Mouse (Mus musculus): ENCODE results near the gene Rsph6a. TPM values are rescaled to one million over a fixed set of nuclear protein-coding genes. Genes with fewer than 3 reads are reported as not detected.
A peak's percentile ranks its signal among the peaks of the same experiment; 100 is the strongest.

The Rsph6a gene
- polyA plus RNA-seq, 1 experiment from 2014 or later = not detected

DNA sequence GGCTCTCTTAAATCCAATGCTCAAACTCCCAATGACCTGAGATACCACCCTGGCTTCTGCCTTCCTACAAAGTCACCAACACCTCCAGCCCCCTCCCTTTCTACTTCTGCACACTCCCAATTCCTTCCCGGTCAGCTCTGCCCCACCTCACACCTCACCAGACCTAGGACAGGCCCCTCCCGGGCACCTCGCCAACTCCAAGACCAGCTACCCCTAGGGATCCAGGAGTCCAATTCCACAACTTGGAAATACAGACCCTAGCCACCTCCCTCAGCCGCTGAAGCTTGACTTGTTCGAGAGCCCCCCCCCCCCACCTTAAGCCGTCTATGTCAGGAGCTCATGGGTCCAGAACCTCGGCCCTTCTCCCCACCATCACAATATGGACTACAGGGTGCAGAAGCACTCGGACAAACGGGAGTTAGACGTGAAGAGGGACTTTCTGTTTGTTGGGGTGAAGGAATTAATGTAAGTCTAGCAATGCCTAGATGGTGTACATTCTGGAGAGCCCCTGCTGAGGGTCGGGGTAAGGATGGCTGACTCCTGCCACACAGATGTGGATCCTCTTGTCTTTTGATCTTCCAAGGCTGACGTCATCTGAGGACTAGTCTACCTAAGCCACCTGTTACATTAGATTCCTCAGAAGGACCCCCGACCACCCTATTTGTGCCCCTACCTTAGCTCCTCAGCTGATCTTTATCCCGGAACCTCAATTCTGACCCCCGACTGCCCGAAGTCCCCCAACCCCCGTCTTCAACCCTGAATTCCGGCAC, 32.1 kb upstream of the Rsph6a start:
- Histone ChIP-seq H3K36me3 (replicated peaks) (no peaks in the 10 kb centered on the region), H3K9me3 (no peaks in the 10 kb centered on the region), H3K4me3 (no peak overlapping the region), H3K27me3 (ENCODE audit: poor library complexity, severe bottlenecking) (peaks cover 42% of the 10 kb centered on the region), H3K27ac (no peak overlapping the region), H3K4me1 (peaks cover 29% of the 10 kb centered on the region)
- 71% methylated on average over 18 of the region's 18 CpGs for WGBS
- DNase-seq (ENCODE audit: extremely low spot score, low spot score) = no peak

DNA sequence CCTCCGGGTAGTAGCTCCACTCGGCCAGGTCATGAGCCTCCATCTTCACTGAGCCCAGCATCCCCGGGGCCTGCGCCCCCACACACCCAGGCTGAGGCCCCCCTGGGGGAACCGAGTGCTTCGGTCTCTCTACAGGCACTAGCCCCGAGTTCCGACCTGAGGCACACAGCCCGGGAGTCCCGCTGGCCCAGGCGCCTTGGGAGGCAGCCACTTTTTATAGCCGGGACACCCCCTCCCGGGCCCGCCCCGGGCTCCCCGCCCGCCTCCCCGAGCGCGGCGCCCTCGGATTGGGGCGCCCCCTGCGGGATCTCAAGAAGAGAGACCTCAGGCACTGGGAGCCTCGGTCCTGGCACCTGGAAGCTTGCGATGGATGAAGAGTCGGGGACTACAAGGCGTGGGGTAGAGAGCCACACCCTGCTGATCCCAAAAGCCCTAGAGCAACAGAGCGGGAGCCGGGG, 31.1 kb upstream of the Rsph6a start, which contains the start of gene Foxa3:
Gene Foxa3, minus strand, starts transcription at position 182 of the 458 bp plus-strand sequence.
- WGBS = 6% methylated on average over 30 of the region's 30 CpGs
- Histone ChIP-seq H3K4me3 (peak within 1 kb of the TSS; percentile 85), H3K4me1 (peaks cover 34% of the 10 kb centered on the region), H3K27ac (peak within 1 kb of the TSS; percentile 93), H3K36me3 (replicated peaks) (peaks cover under 1% of the 10 kb centered on the region; the same call in 1 of the 2 replicates), H3K9me3 (no peaks in the 10 kb centered on the region), H3K27me3 (ENCODE audit: poor library complexity, severe bottlenecking) (peaks cover 42% of the 10 kb centered on the region)
- DNase-seq (ENCODE audit: extremely low spot score, low spot score) = no peak

DNA sequence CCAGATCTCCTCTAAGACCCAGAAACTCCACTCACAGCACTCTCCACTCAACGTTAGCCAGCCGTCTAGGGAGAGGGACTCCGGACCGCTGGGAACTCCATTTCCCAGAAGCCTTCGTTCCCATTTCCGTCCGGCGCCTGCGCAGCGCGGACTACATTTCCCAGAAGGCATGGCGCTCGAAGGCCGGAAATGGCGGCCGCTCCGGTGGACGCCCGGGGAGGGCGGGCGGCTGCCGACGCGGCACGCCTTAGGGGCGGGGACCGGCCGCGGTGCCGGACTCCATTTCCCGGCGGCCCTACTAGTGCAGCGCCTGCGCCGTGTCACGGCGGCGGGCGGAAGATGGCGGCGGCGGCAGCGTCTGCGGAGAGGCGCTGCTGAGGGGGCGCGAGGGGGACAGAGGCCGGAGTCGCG, 30.4 kb upstream of the Rsph6a start, which contains the start of gene Sympk:
Gene Sympk, plus strand, starts transcription at position 282 of the 411 bp plus-strand sequence.
- Histone ChIP-seq H3K4me3 (peak within 1 kb of the TSS; percentile 85), H3K27ac (peak within 1 kb of the TSS; percentile 93), H3K27me3 (ENCODE audit: poor library complexity, severe bottlenecking) (peaks cover 42% of the 10 kb centered on the region), H3K9me3 (no peaks in the 10 kb centered on the region), H3K36me3 (replicated peaks) (peaks cover 8% of the 10 kb centered on the region), H3K4me1 (peaks cover 34% of the 10 kb centered on the region)
- WGBS = under 1% methylated on average over 49 of the region's 50 CpGs
- peak; percentile 93 for DNase-seq (ENCODE audit: extremely low spot score, low spot score)

DNA sequence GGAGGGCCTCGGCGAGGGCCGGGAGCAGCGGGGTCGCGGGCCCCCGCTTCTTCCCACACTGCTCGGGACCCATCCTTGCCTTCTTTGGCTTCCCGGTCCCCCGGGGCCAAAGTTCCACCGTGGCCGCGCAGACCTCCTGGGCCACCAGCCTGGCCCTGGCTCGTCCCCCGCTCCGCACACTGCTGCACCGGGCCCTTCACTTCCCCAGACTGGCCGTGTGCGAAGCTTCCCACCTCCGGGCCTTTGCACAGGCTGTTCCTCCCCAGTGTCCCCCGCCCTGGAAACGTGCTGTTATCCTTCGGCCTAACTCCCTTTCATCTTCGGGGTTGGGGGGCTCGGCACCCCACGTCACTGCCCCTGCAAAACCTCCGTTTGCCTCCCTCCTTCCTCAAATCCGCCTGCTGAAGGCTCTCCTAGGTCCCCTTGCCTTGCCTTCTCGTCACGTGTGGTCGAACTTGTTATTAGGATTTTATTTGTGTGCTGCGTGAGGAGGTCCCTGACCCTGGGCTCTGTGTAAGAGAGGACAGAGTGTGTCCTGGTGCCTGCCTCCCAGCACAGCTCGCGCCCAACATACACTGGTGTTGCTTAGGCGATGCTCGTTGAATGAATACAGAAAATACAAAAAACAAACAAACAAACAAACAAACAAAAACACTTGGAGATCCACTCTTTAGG, 29.8 kb upstream of the Rsph6a start:
- H3K4me1 ChIP-seq = peaks cover 34% of the 10 kb centered on the region
- H3K27me3 ChIP-seq (ENCODE audit: poor library complexity, severe bottlenecking) = peaks cover 42% of the 10 kb centered on the region
- peaks cover 14% of the 10 kb centered on the region for H3K36me3 ChIP-seq (replicated peaks)
- no peaks in the 10 kb centered on the region for H3K9me3 ChIP-seq
- peak; percentile 44 for DNase-seq (ENCODE audit: extremely low spot score, low spot score)
- WGBS = 4% methylated on average over 34 of the region's 36 CpGs
- peak overlapping the region; percentile 93 for H3K27ac ChIP-seq
- peak overlapping the region; percentile 85 for H3K4me3 ChIP-seq

GRCm38 (mm10) chr7:19028067-19028466, 26.4 kb upstream of the Rsph6a start:
- Histone ChIP-seq H3K27ac (no peak overlapping the region), H3K27me3 (ENCODE audit: poor library complexity, severe bottlenecking) (peaks cover 9% of the 10 kb centered on the region), H3K36me3 (replicated peaks) (peaks cover 47% of the 10 kb centered on the region), H3K4me1 (peaks cover 38% of the 10 kb centered on the region), H3K4me3 (no peak overlapping the region), H3K9me3 (no peaks in the 10 kb centered on the region)
- DNase-seq (ENCODE audit: extremely low spot score, low spot score) = no peak

DNA sequence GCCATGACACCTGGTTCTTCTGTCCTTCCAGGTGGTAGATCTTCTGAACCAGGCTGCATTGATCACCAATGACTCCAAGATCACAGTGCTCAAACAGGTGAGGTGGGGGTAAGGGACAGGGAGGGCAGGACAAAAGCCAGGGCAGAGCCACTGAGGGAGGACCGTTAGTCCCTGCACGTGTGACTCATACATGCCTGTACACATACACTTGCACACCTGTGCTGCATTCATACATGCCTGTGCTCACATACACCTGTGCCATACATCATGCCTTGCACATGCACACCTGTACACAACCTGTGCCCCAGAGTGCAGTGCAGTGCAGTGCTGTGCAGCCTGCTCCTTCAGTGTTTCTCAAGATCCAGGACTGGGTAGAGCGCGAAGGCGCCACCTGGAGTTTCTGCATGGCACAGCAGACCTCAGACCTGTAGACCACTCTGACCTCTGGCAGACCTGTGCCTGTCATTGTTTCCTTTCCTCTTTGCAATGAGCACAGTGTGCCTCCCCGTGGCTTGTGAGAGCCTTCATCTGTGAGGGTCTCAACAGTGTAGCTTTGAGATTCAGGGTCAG, 25.3 kb upstream of the Rsph6a start:
- DNase-seq (ENCODE audit: extremely low spot score, low spot score) = peak; percentile 64
- no peak overlapping the region for H3K27ac ChIP-seq
- peaks cover 58% of the 10 kb centered on the region for H3K36me3 ChIP-seq (replicated peaks)
- WGBS = 61% methylated on average over 6 of the region's 6 CpGs
- H3K27me3 ChIP-seq (ENCODE audit: poor library complexity, severe bottlenecking) = no peaks in the 10 kb centered on the region
- peaks cover 29% of the 10 kb centered on the region for H3K4me1 ChIP-seq
- no peaks in the 10 kb centered on the region for H3K9me3 ChIP-seq
- H3K4me3 ChIP-seq = no peak overlapping the region

DNA sequence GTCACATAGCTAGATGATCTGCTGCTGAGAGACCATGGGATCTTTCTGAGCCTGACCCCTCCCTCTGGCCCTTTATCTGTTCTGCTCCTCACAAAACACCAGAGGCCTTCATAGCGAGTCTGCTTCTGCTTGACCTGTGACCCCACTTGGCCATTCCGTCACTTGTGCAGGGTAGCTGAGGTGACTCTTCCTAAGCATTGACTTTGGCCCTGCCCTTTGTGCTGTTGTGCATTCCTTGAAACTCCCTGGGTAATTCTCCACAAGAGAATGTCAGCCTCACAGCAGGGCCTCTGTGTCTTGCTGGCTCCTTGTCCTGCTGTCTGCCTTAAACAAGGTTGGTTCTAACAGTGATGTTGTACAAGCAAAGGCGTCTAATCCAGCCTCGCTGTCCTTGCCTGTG, 22.8 kb upstream of the Rsph6a start:
- H3K4me1 ChIP-seq = peaks cover 10% of the 10 kb centered on the region
- no peak overlapping the region for H3K27ac ChIP-seq
- WGBS = 72% methylated on average over 4 of the region's 4 CpGs
- H3K9me3 ChIP-seq = no peaks in the 10 kb centered on the region
- H3K4me3 ChIP-seq = no peak overlapping the region
- peaks cover 83% of the 10 kb centered on the region for H3K36me3 ChIP-seq (replicated peaks)
- H3K27me3 ChIP-seq (ENCODE audit: poor library complexity, severe bottlenecking) = no peaks in the 10 kb centered on the region
- DNase-seq (ENCODE audit: extremely low spot score, low spot score) = no peak

GRCm38 (mm10) chr7:19044616-19045015, 9.9 kb upstream of the Rsph6a start:
- Histone ChIP-seq H3K4me1 (no peaks in the 10 kb centered on the region), H3K9me3 (no peaks in the 10 kb centered on the region), H3K4me3 (no peak overlapping the region), H3K27ac (no peak overlapping the region), H3K36me3 (replicated peaks) (peaks cover 99% of the 10 kb centered on the region), H3K27me3 (ENCODE audit: poor library complexity, severe bottlenecking) (no peaks in the 10 kb centered on the region)
- WGBS = 96% methylated on average over 6 of the region's 6 CpGs
- no peak for DNase-seq (ENCODE audit: extremely low spot score, low spot score)

- no peaks in the 10 kb centered on the region for H3K9me3 ChIP-seq
- H3K4me1 ChIP-seq = no peaks in the 10 kb centered on the region
- peaks cover 99% of the 10 kb centered on the region for H3K36me3 ChIP-seq (replicated peaks)
- H3K27ac ChIP-seq = no peak overlapping the region
- WGBS = 96% methylated on average over 11 of the region's 11 CpGs
- no peak for DNase-seq (ENCODE audit: extremely low spot score, low spot score)
- no peaks in the 10 kb centered on the region for H3K27me3 ChIP-seq (ENCODE audit: poor library complexity, severe bottlenecking)
- H3K4me3 ChIP-seq = no peak overlapping the region
Observed at GRCm38 (mm10) chr7:19046286-19047069, 8.0 kb upstream of the Rsph6a start.

GRCm38 (mm10) chr7:19048006-19048527, 6.4 kb upstream of the Rsph6a start:
- no peaks in the 10 kb centered on the region for H3K27me3 ChIP-seq (ENCODE audit: poor library complexity, severe bottlenecking)
- H3K9me3 ChIP-seq = no peaks in the 10 kb centered on the region
- 91% methylated on average over 14 of the region's 14 CpGs for WGBS
- H3K4me3 ChIP-seq = no peak overlapping the region
- peaks cover 98% of the 10 kb centered on the region for H3K36me3 ChIP-seq (replicated peaks)
- no peaks in the 10 kb centered on the region for H3K4me1 ChIP-seq
- no peak overlapping the region for H3K27ac ChIP-seq
- DNase-seq (ENCODE audit: extremely low spot score, low spot score) = no peak

DNA sequence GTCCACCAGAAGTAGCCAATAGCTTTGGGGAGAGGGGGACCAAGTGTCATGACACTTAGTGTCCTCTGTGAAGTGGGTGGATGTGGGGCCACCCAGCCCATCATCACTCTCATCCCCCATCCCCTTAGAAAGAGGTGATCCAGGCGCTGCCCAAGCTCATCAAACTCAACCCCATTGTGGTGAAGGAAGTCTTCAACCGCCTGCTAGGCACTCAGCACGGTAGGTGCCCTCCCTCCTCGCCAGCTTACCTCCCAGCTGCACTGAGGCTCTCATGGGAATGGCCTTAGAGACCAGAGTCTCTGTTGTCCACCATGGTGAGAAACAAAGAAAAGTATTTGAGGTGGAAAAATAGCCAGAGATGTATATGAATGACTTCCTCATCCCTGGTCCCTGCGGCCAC, 5.2 kb upstream of the Rsph6a start:
- peaks cover 98% of the 10 kb centered on the region for H3K36me3 ChIP-seq (replicated peaks)
- H3K4me1 ChIP-seq = peaks cover 7% of the 10 kb centered on the region
- no peaks in the 10 kb centered on the region for H3K9me3 ChIP-seq
- DNase-seq (ENCODE audit: extremely low spot score, low spot score) = no peak
- H3K4me3 ChIP-seq = no peak overlapping the region
- WGBS = 90% methylated on average over 5 of the region's 5 CpGs
- no peaks in the 10 kb centered on the region for H3K27me3 ChIP-seq (ENCODE audit: poor library complexity, severe bottlenecking)
- no peak overlapping the region for H3K27ac ChIP-seq

DNA sequence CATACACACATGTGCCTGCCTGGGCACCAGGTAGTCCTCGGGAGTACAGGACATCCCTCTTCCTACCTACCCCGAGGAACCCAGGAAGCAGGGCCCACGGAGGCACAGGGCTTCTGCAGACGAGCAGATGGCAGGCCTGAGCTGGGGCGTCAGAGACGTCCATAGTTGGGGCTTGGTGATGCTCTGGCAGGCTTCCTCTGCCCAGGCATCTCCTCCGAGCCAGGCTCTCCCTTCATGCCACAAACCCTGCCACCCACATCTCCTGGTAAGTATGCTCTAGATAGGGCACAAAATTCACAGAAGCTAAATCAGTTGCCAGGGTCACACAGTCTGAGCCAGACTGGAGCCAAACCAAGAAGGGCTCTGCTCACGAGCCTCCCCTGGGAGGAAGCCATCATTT, 4.3 kb upstream of the Rsph6a start:
- peaks cover 97% of the 10 kb centered on the region for H3K36me3 ChIP-seq (replicated peaks)
- no peaks in the 10 kb centered on the region for H3K9me3 ChIP-seq
- H3K4me3 ChIP-seq = no peak overlapping the region
- DNase-seq (ENCODE audit: extremely low spot score, low spot score) = no peak
- 89% methylated on average over 8 of the region's 8 CpGs for WGBS
- no peak overlapping the region for H3K27ac ChIP-seq
- H3K27me3 ChIP-seq (ENCODE audit: poor library complexity, severe bottlenecking) = no peaks in the 10 kb centered on the region
- peaks cover 14% of the 10 kb centered on the region for H3K4me1 ChIP-seq

Measured in forebrain, embryonic 10.5 days (tissue).